Mouse (Mus musculus) embryonic fibroblast, embryonic 13.5 days (primary cell): ENCODE measurements around the gene Atp6ap2.

ENCODE experiments used
- CTCF ChIP-seq: IDR thresholded peaks from 2 replicates; pipeline ENCODE4 v1.5.1; 2011; ENCODE audit warnings: mild to moderate bottlenecking, control low read depth, low read length, moderate library complexity, borderline replicate concordance; ENCODE audit not compliant: insufficient read depth
- POLR2A ChIP-seq: IDR thresholded peaks from 2 replicates; pipeline ENCODE4 v1.6.1; 2011; ENCODE audit warnings: low read depth, mild to moderate bottlenecking, control low read depth, low read length, moderate library complexity

- TF ChIP-seq CTCF, result no peak
- TF ChIP-seq POLR2A, result no peak
Observed at GRCm38 (mm10) chrX:12557086-12557485, 30.5 kb upstream of the Atp6ap2 start.
